Mouse (Mus musculus) E14TG2a.4 (cell line): ENCODE data around the gene Mycl.

ENCODE experiments used
- CTCF ChIP-seq: conservative IDR thresholded peaks from 2 replicates; pipeline ENCODE4 v1.5.1; 2014; ENCODE audit warnings: low read length
- NANOG ChIP-seq: IDR thresholded peaks from 2 replicates; pipeline ENCODE4 v1.6.1; 2014; ENCODE audit warnings: borderline replicate concordance, low read length, mixed read lengths

DNA sequence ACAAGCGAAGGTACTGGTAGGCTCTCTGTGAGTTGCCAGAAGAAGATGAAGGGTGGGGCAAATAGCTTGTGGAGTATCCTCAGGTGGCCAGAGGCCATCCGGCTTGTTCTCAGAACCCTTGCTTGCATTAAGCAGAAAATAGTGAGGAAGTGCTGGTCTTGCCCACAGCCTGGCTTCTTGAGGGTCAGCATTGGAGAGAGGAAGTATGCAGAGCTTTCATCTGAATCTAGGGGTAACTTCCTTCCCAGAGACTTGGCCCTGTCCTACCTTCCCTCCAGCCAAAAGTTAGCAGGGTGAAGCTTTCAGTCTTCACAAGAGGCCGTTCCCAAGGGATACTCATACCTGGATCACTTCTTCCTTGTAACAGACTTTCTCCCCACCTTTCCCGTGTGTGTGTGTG is 23.8 kb upstream of the Mycl start:
- no peak for TF ChIP-seq CTCF
- TF ChIP-seq NANOG: no peak
